Mouse (Mus musculus): ENCODE data around the gene Ms4a6c.
"Not testable (repeated sequence)": the region's sequence is repeated elsewhere in the genome, so short reads cannot be mapped to it uniquely, and the experiment has no call there.

Ms4a6c gene

DNA sequence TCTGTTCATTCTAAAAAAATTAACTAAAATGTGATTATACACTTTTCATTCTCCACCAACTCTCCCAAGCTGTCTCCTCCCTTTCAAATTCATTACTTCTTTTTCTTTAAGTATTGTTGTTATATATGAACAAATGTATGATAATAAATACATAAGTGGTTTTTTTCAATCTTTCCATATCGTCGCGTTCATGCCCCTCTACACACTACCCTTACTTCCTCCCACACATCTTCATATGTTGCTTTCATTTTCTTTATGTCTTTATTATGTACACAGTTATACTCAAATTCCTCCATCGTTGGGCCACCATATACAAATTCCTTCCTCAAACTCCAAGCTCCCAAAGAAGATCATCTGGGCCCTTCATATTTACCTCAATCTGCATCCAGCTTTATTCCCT is 32.2 kb downstream of the Ms4a6c start:
- DNase-seq (ENCODE audit: low spot score): no peak

DNA sequence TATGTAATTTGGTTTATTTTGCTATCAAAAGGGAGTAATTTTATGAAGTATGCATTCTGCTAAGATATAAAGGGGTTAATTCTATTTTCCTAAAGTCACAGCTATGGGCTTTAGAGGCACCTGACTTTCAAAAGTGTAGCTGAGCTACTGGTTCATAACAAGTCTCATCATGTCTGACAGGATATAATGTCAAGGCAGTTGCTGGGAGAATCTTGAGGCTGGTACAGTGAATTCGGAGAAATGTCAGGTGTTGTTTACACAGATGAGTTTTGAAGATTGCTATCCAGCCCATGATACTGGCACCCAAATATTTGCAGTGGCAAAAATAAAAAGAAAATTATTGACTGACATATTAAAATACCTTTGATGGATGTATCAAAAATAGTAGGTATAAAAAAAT is 35.7 kb downstream of the Ms4a6c start:
- no peak for DNase-seq (ENCODE audit: low spot score)

DNA sequence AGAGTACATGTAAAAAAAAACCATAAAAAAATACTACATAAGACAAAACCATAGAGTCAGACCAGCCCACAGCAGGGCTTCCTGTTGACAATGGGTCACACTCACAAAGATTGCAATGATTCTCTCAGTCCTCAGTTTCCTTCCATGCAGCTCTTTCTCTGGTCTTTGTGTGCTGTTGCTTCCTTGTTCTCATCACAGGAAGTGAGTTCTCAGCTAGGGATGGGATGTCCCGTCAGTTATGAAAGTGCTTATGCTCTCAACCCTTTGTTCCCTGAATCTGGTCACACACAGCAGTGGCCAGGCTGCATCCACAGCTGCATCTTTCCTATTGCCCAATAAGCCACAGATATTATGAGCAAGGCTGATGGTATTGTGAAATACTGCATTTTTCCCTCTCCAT is 44.3 kb downstream of the Ms4a6c start:
- DNase-seq (ENCODE audit: low spot score): no peak

DNA sequence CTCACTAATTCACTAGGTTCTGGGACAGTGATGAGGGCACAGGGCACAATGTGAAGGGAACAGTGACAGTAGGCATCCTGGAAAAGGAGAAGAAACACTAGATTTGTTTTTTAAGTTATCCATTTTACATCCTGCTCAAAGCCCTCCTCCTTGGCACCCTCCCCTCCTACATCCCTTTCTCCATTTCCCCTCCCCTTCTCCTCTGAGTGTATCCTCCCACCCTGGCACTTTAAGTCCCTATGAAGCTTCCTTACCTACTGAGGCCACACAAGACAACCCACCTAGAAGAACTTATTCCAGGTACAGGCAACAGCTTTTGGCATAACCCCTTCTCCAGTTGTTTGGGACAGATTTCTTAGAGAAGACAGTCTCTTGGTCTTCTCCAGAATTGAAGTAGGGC is 47.1 kb downstream of the Ms4a6c start, which contains the start of gene Ms4a6b:
Gene Ms4a6b, plus strand, starts transcription at position 267 of the 400 bp plus-strand sequence.
- DNase-seq (ENCODE audit: low spot score): no peak

DNA sequence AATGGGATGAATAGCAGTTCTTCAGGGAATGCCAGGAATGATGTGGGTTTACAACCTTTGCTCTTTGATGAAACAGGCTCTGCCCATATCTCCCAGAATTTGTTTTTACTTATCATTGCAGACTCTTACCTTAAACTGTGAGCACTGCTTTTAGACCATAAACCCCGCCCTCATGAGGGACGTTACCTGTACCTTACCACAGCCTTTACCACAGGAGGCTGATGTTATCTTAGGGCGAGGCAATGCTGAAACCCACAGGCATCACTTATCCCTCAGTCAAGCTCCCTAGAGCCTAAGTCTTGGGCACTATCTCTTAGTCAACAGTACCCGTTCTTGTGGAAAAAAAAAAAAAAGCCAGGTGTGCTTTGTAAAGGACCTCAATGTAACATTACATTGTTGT is 47.7 kb downstream of the Ms4a6c start:
- DNase-seq (ENCODE audit: low spot score): no peak

DNA sequence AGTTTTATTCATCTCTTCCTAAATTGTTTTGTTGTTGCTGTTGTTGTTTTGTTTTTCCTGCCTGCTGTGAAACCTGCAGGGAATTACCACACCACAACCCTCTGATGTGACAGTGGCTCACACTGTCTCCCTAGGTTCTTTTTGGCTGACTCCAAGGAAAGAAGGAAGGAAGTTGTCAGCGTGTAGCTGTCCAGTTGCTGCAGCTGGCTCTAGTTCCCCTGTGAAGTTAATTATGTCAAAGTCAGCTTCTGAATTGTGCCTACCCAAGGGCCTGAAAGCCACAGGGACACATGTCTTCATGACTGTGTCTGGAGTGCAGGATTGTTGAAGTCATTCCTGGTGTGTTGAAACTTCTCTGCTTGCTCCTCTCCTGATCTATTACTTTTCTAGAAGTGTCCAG is 48.2 kb downstream of the Ms4a6c start:
- DNase-seq (ENCODE audit: low spot score): not testable (repeated sequence)

DNA sequence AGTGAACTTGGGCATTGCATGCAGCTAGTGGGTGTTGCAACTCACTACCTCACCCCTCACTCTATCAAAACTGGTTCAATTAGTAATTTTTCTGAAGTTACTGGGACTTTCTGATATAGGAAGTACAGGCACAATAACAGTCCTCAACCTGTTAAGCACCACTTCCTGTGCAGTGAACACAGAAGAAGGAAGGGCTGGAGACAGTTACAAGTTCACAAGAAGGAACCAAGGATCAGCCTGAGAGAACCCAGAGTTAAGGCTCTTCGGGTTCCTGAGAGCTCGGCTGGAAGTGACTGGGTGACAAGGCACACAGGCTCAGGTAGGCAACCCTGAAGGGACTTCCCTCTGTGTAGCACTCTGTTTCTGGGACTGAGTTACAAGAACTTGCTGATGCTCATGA is 49.2 kb downstream of the Ms4a6c start:
- not testable (repeated sequence) for DNase-seq (ENCODE audit: low spot score)

DNA sequence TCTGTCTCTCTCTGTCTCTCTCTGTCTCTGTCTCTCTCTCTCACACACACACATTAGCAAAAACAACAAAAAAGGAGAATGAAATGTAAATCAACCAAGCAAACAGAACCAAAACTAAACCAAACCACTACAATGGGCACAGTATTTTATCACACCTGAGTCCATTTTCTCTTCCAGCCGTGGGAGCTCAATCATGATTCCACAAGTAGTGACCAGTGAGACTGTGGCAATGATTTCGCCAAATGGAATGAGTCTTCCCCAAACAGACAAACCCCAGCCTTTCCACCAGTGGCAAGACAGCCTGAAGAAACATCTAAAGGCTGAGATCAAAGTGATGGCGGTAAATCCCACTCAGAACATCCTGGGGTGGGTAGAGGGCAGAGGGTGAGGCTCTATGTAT is 51.0 kb downstream of the Ms4a6c start:
- DNase-seq (ENCODE audit: low spot score): no peak

All from urinary bladder, postnatal 14 days (tissue).